Mouse (Mus musculus) CD8-positive naive resting alpha-beta T cell, adult 57 days (primary cell): ENCODE results near the gene Stk11ip. TPM values are rescaled to one million over a fixed set of nuclear protein-coding genes. Genes with fewer than 3 reads are reported as not detected.

Source experiments
- total RNA-seq: library from RNA; stranded (reverse); gene quantifications from one replicate; pipeline ENCODE4 v1.2.4, GENCODE M21; 2023

Stk11ip gene
- 90.9 TPM for total RNA-seq

GRCm38 (mm10) chr1:75521321-75522031, at the start of gene Stk11ip:
Stk11ip (plus strand) TSS chr1:75521529.

GRCm38 (mm10) chr1:75478916-75479634, 42.3 kb upstream of the Stk11ip start, which contains the start of the genes Chpf and Tmem198:
Chpf (minus strand) TSS chr1:75479307.
Tmem198 (plus strand) TSS chr1:75479532.

DNA sequence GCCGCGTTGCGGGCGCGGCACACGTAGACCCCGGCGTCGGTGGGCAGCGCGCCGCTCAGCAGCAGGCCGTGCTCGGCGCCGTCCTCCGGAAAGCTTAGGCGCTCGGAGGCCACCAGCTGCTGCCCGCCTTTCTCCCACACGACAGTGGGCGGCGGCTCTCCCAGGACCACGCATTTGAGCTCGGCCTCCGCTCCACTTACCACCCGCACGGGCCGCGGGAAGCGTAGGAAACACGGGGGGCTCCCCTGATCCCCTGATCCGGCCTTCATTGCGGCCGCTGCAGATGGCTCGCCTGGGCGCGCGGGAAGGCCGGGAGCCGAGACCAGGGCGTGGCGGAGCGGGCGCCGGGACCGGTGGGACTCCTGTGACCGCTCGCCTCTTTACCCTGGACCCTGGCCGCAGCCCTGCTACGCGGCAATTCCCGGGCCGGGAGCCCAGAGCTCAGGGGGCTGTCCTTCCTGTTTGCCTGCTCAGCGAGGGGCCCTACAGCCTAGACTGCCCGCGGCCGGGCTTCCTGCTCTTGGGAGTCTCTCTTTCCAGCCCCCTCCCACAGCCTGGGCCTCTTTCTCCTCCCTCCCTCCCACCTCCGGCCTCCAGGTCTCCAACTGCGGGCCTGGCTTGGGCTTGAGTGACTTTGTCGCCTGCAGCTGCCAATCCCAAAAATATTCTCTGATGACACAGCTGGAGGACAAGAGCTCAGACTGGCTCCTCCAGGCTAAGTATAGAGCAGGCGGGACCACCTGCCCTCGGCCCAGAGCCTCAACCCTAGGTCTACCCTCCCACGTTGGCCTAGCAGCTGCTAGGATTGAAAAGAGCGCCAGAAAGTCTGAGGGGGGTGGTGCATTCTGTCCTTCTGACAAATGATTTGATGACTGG, 15.1 kb upstream of the Stk11ip start, which contains the start of gene Obsl1:
TSS of gene Obsl1 (minus strand) at position 497 of the 876 bp plus-strand sequence.

DNA sequence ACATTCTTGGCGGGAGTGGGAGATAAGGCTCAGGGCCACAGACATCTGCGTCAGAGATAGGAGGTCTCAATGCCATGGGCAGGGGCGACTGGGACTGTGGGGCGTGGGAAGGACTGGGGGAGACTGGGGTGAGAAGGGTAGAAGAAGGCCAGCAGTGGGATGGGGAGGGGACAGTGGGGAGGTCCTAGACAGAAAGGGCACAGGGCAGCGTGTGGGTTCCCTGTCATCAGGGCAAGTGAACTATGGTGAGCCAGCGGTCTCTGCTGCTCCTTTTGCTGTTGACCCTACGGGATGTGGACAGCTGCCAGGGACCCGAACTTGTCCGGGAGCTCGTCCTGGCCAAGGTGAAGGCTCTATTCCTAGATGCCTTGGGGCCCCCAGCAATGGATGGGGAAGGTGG, 14.3 kb upstream of the Stk11ip start, which contains the start of gene Inha:
TSS of gene Inha (plus strand) at position 72 of the 400 bp plus-strand sequence.

GRCm38 (mm10) chr1:75545965-75546956, 24.9 kb downstream of the Stk11ip start, which contains the start of gene Slc4a3:
Slc4a3 (plus strand) TSS chr1:75546266.

Other genes with a start within 250 kb of the Stk11ip start
- gene Resp18, start 243.1 kb upstream of the Stk11ip start, total RNA-seq = not detected
- 34.9 TPM for gene Dnpep, start 203.5 kb upstream of the Stk11ip start, total RNA-seq
- gene Des, start 161.2 kb upstream of the Stk11ip start, total RNA-seq = 0.21 TPM
- 0.80 TPM for gene Speg, start 146.2 kb upstream of the Stk11ip start, total RNA-seq
- 59.5 TPM for gene Gmppa, start 85.6 kb upstream of the Stk11ip start, total RNA-seq
- not detected for gene Asic4, start 71.1 kb upstream of the Stk11ip start, total RNA-seq
- gene Chpf, start 42.2 kb upstream of the Stk11ip start, total RNA-seq = 22.0 TPM
- gene Tmem198, start 42.0 kb upstream of the Stk11ip start, total RNA-seq = 3.1 TPM
- gene Obsl1, start 15.1 kb upstream of the Stk11ip start, total RNA-seq = 5.1 TPM
- 3.0 TPM for gene Inha, start 14.5 kb upstream of the Stk11ip start, total RNA-seq
- not detected for gene Slc4a3, start 24.7 kb downstream of the Stk11ip start, total RNA-seq